ENCODE assay signal across 8 mouse cellular contexts in the genomic region with DNA sequence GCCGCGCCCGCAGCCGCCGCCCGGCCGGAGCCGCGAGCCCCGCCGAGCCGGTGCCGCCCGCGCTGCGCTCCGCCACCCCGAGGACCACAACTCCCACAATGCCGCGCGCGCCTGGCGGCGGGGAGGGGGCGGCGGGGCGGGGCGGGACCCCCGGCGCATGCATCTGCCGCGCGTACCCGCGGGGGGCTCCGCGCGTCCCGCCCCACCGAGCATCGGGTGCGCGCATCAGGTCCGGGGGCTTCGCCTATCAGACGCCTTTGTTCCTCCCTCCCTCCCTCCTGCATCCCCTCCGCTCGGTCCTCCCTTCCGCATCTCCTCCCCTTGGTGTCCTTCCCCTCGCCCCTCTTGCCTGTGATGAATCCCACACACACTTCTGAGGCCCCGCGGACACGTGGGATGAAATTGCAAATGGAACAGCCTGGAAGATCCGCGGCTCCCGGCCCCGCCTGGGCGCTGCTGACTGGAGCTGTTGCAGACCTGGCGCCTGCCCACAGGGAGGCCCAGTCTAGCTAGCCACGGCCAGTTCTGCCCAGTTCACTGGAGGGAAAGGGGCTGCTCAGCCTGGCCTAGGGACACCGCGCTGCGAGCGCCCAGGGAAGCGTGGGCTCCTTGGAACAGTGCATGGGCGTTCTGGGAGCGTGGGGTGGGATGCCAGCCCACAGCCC. TPM values are rescaled to one million over a fixed set of nuclear protein-coding genes. Genes with fewer than 3 reads are reported as not detected.
A peak's percentile ranks its signal among the peaks of the same experiment; 100 is the strongest.
DNase-seq lines count a peak whose midpoint lies in the region; ATAC-seq and TF ChIP-seq lines count a peak whose summit lies in the region.

A gene (minus strand): TSS at position 88 of the 665 bp plus-strand sequence.

- H3K27me3 ChIP-seq in spleen, adult 2 months (ENCODE audit: control insufficient read depth, insufficient read depth, low read length) = peaks cover 9% of the 10 kb centered on the region
- peaks cover 30% of the 10 kb centered on the region for H3K27me3 ChIP-seq in intestine, postnatal 0 days (replicated peaks; ENCODE audit: control insufficient read depth, insufficient read depth, low read length)

- no peak within 1 kb of the TSS for H3K27ac ChIP-seq in spleen, adult 2 months (ENCODE audit: insufficient read depth, low read length)
- H3K27ac ChIP-seq in cortical plate, adult 2 months (ENCODE audit: insufficient read depth, low read length) = peak within 1 kb of the TSS; percentile 69
- H3K27ac ChIP-seq in intestine, postnatal 0 days (ENCODE audit: low read depth, low read length) = no peak within 1 kb of the TSS

- TF ChIP-seq CTCF in spleen, adult 2 months (IDR thresholded peaks at IDR 0.05; ENCODE audit: extremely low read depth, insufficient read depth, insufficient read length, insufficient replicate concordance) = no peak
- no peak for TF ChIP-seq CTCF in cortical plate, adult 2 months (IDR thresholded peaks at IDR 0.05; ENCODE audit: extremely low read depth, insufficient read depth, low read length)
- TF ChIP-seq CTCF in intestine, postnatal 0 days (IDR thresholded peaks at IDR 0.05; ENCODE audit: low read depth) = peak; percentile 23

- no peak for TF ChIP-seq POLR2A in spleen, adult 2 months (IDR thresholded peaks at IDR 0.05; ENCODE audit: low read depth, low read length)
- TF ChIP-seq POLR2A in cortical plate, adult 2 months (IDR thresholded peaks at IDR 0.05; ENCODE audit: extremely low read depth, insufficient read depth, low read length) = peak; percentile 41; the same call in 1 of the 2 replicates

- no peaks in the 10 kb centered on the region for H3K36me3 ChIP-seq in spleen, adult 2 months (ENCODE audit: control insufficient read depth, insufficient read depth, low read length)
- no peaks in the 10 kb centered on the region for H3K36me3 ChIP-seq in intestine, postnatal 0 days (ENCODE audit: control insufficient read depth, insufficient read depth)

- DNase-seq in spleen, adult 2 months (ENCODE audit: low read depth in 1 of 2, low spot score in 2 of 2) = no peak
- no peak for DNase-seq in spleen, postnatal 4 days (ENCODE audit: low spot score in 2 of 2)
- peak; percentile 46 for DNase-seq in gastrocnemius, postnatal 14 days
- DNase-seq in liver = peak; percentile 54
- DNase-seq in ovary, adult 18-20 months (ENCODE audit: low spot score) = peak; percentile 31

- intact Hi-C loops in gastrocnemius, postnatal 14 days (cut with DNase I; ENCODE audit: low total_unique reads) = no loop called here

- H3K4me3 ChIP-seq in spleen, adult 2 months (ENCODE audit: extremely low read depth, insufficient read depth, insufficient read length) = peak within 1 kb of the TSS; percentile 41; the same call in 1 of the 2 replicates
- H3K4me3 ChIP-seq in cortical plate, adult 2 months (ENCODE audit: insufficient read depth, low read length) = peak within 1 kb of the TSS; percentile 74
- H3K4me3 ChIP-seq in intestine, postnatal 0 days (ENCODE audit: low read depth, low read length) = peak within 1 kb of the TSS; percentile 53

- H3K4me1 ChIP-seq in spleen, adult 2 months (ENCODE audit: control insufficient read depth, insufficient read depth, insufficient read length) = no peaks in the 10 kb centered on the region
- H3K4me1 ChIP-seq in cortical plate, adult 2 months (ENCODE audit: control insufficient read depth, insufficient read depth, low read length) = peaks cover 11% of the 10 kb centered on the region; the same call in 1 of the 2 replicates
- no peaks in the 10 kb centered on the region for H3K4me1 ChIP-seq in intestine, postnatal 0 days (replicated peaks; ENCODE audit: control insufficient read depth, insufficient read depth, low read length)

- 10% methylated on average over 42 of the region's 67 CpGs for WGBS in spleen, adult 2 months
- 4% methylated on average over 38 of the region's 67 CpGs for WGBS in intestine, postnatal 0 days

- no peak within 1 kb of the TSS for H3K9ac ChIP-seq in intestine, postnatal 0 days (ENCODE audit: low read depth, low read length)

- no peaks in the 10 kb centered on the region for H3K9me3 ChIP-seq in intestine, postnatal 0 days (ENCODE audit: control insufficient read depth)

- ATAC-seq in intestine, postnatal 0 days = peak; percentile 47
- no peak for ATAC-seq in activated CD4-positive, CD25-positive, alpha-beta regulatory T cell, adult 4 months

- H3K4me2 ChIP-seq in intestine, postnatal 0 days (replicated peaks; ENCODE audit: low read depth) = peak within 1 kb of the TSS; percentile 74

RNA-seq across cellular contexts. Expression of the gene that starts here (rescaled TPM):
- 0.19 and 0.23 TPM in 2 replicates for polyA plus RNA-seq in spleen, adult 2 months (2012; rRNA removed)
- polyA plus RNA-seq in cortical plate, adult 2 months (2012; rRNA removed) = 181 and 198 TPM in 2 replicates
- total RNA-seq in gastrocnemius, postnatal 14 days (2021) = 1 to 10 TPM in 1 of 2 experiments, under 1 TPM in 1; 0.33 to 1.0 TPM
- 3.1 and 4.6 TPM in 2 replicates for polyA plus RNA-seq in intestine, postnatal 0 days (2015; fragmentation: Nextera tagmentation; extraction: Ambion mirVana)
- not detected for polyA plus RNA-seq in activated CD4-positive, CD25-positive, alpha-beta regulatory T cell, adult 4 months (2017; shearing (Covaris generic))

Comparison
In these comparisons a context has a peak if more than half of its experiments do, and no peak if none do; other contexts are left out.
1. RNA of the gene that starts here (polyA plus RNA-seq): 181 to 198 TPM in cortical plate, adult 2 months; 3.1 to 4.6 TPM in intestine, postnatal 0 days, 0.19 to 0.23 TPM in spleen, adult 2 months and not detected in activated CD4-positive, CD25-positive, alpha-beta regulatory T cell, adult 4 months; every median in the first group is over 10 times any median in the second.
2. DNase-seq: peak in gastrocnemius, postnatal 14 days (single experiment), liver (single experiment) and ovary, adult 18-20 months (single experiment); none in spleen, adult 2 months (0 of 2) and spleen, postnatal 4 days (0 of 2).
3. Peak in every context shown above with its lines, with median percentiles within 50 percentile points of each other: H3K4me3 ChIP-seq.